Mouse (Mus musculus) liver, embryonic 11.5 days (tissue): ENCODE data around the gene Pitpnm1. TPM values are rescaled to one million over a fixed set of nuclear protein-coding genes. Genes with fewer than 3 reads are reported as not detected.

Source experiments
- ATAC-seq: fragments of 200-750 bp; cut with Nextera tagmentation; replicated peaks from 2 replicates; pipeline ENCODE4 v1.8.0; 2017; ENCODE audit warnings: moderate number of reproducible peaks, mild to moderate bottlenecking, moderate TSS enrichment, moderate library complexity; ENCODE audit not compliant: low FRiP score
- DNase-seq: peaks from one replicate; pipeline ENCODE4 v3.0.0-alpha.2; 2017; ENCODE audit warnings: low spot score
- H3K27ac ChIP-seq: fragments of 300-500 bp; sonication (generic); 2 replicates; pipeline ENCODE4 v1.5.1; 2014; ENCODE audit warnings: mild to moderate bottlenecking, low read depth, low read length, control low read depth
- H3K27me3 ChIP-seq: fragments of 300-500 bp; sonication (generic); replicated peaks from 2 replicates; pipeline ENCODE4 v1.6.1; 2014; ENCODE audit warnings: low read length, mixed read lengths; ENCODE audit not compliant: control insufficient read depth, insufficient read depth
- H3K36me3 ChIP-seq: fragments of 300-500 bp; sonication (generic); 2 replicates; pipeline ENCODE4 v1.6.1; 2014; ENCODE audit warnings: mild to moderate bottlenecking, low read length, moderate library complexity, mixed read lengths; ENCODE audit not compliant: control insufficient read depth, insufficient read depth
- H3K4me1 ChIP-seq: fragments of 300-500 bp; sonication (generic); replicated peaks from 2 replicates; pipeline ENCODE4 v1.6.1; 2014; ENCODE audit warnings: low read length, mixed read lengths; ENCODE audit not compliant: control insufficient read depth, insufficient read depth
- H3K4me2 ChIP-seq: fragments of 300-500 bp; sonication (generic); 2 replicates; pipeline ENCODE4 v1.6.1; 2014; ENCODE audit warnings: mild to moderate bottlenecking, control low read depth, moderate library complexity
- H3K4me3 ChIP-seq: fragments of 300-500 bp; sonication (generic); 2 replicates; pipeline ENCODE4 v1.5.1; 2014; ENCODE audit warnings: low read depth, low read length, control low read depth
- H3K9ac ChIP-seq: fragments of 300-500 bp; sonication (generic); 2 replicates; pipeline ENCODE4 v1.6.1; 2014; ENCODE audit warnings: low read depth, low read length, control low read depth
- H3K9me3 ChIP-seq: fragments of 300-500 bp; sonication (generic); 2 replicates; pipeline ENCODE4 v1.6.1; 2016; ENCODE audit warnings: low read length, inconsistent platforms, mixed read lengths; ENCODE audit not compliant: control insufficient read depth
- WGBS: fragments of 180-500 bp; shearing (Covaris S2); extraction: QIAGEN DNeasy Blood & Tissue Kit; methylation state at CpG from one replicate; pipeline ENCODE4 v1.1.7; 2014; 5-methylcytosine and 5-hydroxymethylcytosine counted together
- polyA plus RNA-seq: library from polyadenylated mRNA; unstranded; fragments of >200 nt; fragmentation: Nextera tagmentation; extraction: Ambion mirVana; gene quantifications from 2 replicates; pipeline ENCODE4 v1.2.1, GENCODE M21; 2014

Gene Pitpnm1
- polyA plus RNA-seq, 1 experiment from 2014 or later: 8.0 TPM

DNA sequence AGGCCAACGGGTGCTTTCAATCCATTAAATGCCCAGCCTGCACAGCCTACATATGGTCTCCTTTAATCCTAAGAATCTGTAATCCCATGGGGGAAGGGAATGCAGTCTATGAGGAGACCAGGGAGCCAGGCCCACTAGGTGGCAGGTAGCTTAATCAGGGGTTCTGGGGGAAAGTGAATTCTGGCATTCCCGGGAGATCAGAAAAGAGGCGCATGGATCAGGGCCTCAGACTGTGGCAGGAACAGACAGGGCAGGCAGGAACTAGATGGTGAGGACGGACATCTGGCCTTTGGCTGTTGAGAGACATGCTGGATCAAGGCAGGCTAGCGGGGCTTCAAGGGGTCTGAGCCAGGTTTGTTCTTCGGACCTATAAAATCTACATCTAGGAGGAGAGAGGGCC, 1.7 kb downstream of the Pitpnm1 start:
- H3K9ac ChIP-seq: no peak overlapping the region
- H3K4me2 ChIP-seq: peak overlapping the region; percentile 92
- ATAC-seq: no peak
- H3K36me3 ChIP-seq: no peaks in the 10 kb centered on the region
- H3K4me1 ChIP-seq: peaks cover 31% of the 10 kb centered on the region
- H3K27me3 ChIP-seq: peaks cover 27% of the 10 kb centered on the region
- no peaks in the 10 kb centered on the region for H3K9me3 ChIP-seq
- H3K4me3 ChIP-seq: no peak overlapping the region; the same call in 1 of the 2 replicates
- no peak overlapping the region for H3K27ac ChIP-seq
- 81% methylated on average over 6 of the region's 6 CpGs for WGBS
- no peak for DNase-seq

DNA sequence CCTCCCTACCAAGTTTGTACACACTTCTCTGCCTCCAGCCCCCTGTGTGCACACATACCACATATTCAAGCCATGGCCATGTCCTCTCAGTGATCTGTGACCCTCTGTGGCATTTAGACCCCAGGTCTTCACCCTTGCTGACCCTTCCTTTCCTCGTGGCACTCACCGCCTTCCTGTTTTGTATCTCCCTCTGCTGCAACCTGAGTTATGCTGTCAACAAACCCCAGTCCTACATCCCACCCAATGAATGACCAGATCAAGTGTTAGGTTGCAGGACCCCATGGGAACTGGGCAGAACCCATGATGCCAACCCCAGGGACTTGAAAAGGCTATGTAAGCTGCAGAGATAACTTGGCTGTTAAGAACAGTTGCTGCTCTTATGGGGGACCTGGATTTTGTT, 2.3 kb downstream of the Pitpnm1 start:
- no peak overlapping the region for H3K27ac ChIP-seq
- no peak overlapping the region for H3K4me2 ChIP-seq
- DNase-seq (no peak), ATAC-seq (no peak)
- H3K9me3 ChIP-seq: no peaks in the 10 kb centered on the region
- WGBS: 66% methylated on average over 2 of the region's 2 CpGs
- H3K27me3 ChIP-seq: peaks cover 27% of the 10 kb centered on the region
- no peak overlapping the region for H3K4me3 ChIP-seq
- H3K9ac ChIP-seq: no peak overlapping the region
- peaks cover 31% of the 10 kb centered on the region for H3K4me1 ChIP-seq
- no peaks in the 10 kb centered on the region for H3K36me3 ChIP-seq

DNA sequence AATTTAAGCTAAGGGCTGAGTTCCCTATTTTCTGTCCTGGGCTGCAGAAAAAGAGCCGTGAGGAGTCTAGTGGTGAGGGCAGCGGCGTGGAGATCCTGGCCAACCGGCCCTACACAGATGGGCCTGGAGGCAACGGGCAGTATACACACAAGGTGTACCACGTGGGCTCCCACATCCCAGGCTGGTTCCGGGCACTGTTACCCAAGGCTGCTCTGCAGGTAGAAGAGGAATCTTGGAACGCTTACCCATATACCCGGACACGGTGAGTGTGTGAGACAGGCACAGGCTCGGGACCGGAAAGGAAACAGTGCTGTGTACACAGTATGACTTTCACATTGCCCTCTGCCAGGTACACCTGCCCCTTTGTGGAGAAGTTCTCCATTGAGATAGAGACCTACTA, 2.8 kb downstream of the Pitpnm1 start:
- Histone ChIP-seq H3K4me1 (peaks cover 30% of the 10 kb centered on the region), H3K27me3 (peaks cover 27% of the 10 kb centered on the region), H3K4me3 (no peak overlapping the region), H3K9me3 (no peaks in the 10 kb centered on the region), H3K27ac (no peak overlapping the region), H3K9ac (no peak overlapping the region), H3K4me2 (no peak overlapping the region), H3K36me3 (no peaks in the 10 kb centered on the region)
- no peak for DNase-seq
- 88% methylated on average over 12 of the region's 12 CpGs for WGBS
- ATAC-seq: no peak

DNA sequence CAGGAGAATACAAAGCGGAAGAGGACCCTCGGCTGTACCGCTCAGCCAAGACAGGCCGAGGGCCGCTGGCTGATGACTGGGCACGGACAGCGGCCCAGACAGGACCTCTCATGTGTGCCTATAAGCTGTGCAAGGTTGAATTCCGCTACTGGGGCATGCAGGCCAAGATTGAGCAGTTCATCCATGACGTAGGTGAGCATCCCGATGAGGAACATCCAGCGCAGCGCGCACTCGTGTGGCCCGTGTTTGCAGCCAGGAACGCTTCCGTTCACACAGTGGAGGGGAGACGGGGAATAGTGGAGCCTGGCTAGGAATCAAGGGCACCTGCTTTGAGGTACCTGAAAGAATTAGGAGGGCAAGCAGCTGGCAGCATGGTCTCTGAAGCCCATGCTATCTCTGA, 3.5 kb downstream of the Pitpnm1 start:
- no peaks in the 10 kb centered on the region for H3K9me3 ChIP-seq
- ATAC-seq: no peak
- H3K27me3 ChIP-seq: peaks cover 27% of the 10 kb centered on the region
- no peak overlapping the region for H3K4me2 ChIP-seq
- H3K36me3 ChIP-seq: no peaks in the 10 kb centered on the region
- H3K4me1 ChIP-seq: peaks cover 23% of the 10 kb centered on the region
- no peak overlapping the region for H3K27ac ChIP-seq
- 90% methylated on average over 18 of the region's 18 CpGs for WGBS
- H3K4me3 ChIP-seq: no peak overlapping the region
- H3K9ac ChIP-seq: no peak overlapping the region
- no peak for DNase-seq

DNA sequence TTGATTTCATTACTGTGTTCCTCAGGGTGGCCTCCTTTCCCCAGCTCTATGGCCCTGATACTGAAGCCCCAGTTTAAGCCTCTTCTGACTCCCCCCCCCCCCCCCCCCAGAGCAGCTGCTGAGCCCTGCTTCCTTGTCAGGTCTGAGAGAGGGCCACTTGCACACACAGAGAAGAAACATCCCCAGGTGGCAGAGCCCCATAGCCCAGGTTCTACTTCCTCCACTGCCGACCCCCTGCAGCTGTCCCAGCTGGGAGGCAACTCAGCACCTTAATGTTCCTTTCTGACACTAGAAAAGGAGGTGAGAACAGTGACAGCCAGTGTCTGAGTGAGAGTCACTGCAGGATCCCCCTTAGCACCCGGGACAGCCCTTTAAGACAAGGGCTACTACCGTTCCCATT, 4.0 kb downstream of the Pitpnm1 start:
- WGBS: 39% methylated on average over 3 of the region's 3 CpGs
- H3K9ac ChIP-seq: no peak overlapping the region
- DNase-seq (no peak), ATAC-seq (no peak)
- no peaks in the 10 kb centered on the region for H3K36me3 ChIP-seq
- H3K27me3 ChIP-seq: peaks cover 27% of the 10 kb centered on the region
- no peak overlapping the region for H3K4me3 ChIP-seq
- H3K4me1 ChIP-seq: peaks cover 18% of the 10 kb centered on the region
- H3K4me2 ChIP-seq: no peak overlapping the region
- H3K9me3 ChIP-seq: no peaks in the 10 kb centered on the region
- H3K27ac ChIP-seq: no peak overlapping the region

DNA sequence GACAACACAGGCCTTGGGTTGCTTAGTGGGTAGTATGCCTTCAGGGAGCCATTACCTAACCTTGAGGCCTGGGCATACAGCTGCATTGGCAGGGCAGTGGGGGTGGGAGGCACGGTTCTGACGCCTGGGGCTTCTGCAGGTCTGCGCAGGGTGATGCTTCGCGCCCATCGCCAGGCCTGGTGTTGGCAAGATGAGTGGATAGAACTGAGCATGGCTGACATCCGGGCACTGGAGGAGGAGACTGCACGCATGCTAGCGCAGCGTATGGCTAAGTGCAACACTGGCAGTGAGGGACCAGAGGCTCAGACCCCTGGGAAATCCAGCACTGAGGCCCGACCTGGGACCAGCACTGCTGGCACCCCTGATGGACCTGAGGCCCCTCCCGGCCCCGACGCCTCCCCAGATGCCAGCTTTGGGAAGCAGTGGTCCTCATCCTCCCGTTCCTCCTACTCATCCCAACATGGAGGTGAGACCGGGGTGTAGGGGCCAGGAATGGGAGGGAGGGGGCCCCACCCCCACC, 4.9 kb downstream of the Pitpnm1 start:
- peaks cover 27% of the 10 kb centered on the region for H3K27me3 ChIP-seq
- H3K9ac ChIP-seq: no peak overlapping the region
- DNase-seq: no peak
- 86% methylated on average over 16 of the region's 16 CpGs for WGBS
- H3K4me1 ChIP-seq: peaks cover 9% of the 10 kb centered on the region
- no peak overlapping the region for H3K4me3 ChIP-seq
- no peak overlapping the region for H3K4me2 ChIP-seq
- H3K27ac ChIP-seq: no peak overlapping the region
- H3K36me3 ChIP-seq: no peaks in the 10 kb centered on the region
- no peak for ATAC-seq
- H3K9me3 ChIP-seq: no peaks in the 10 kb centered on the region

DNA sequence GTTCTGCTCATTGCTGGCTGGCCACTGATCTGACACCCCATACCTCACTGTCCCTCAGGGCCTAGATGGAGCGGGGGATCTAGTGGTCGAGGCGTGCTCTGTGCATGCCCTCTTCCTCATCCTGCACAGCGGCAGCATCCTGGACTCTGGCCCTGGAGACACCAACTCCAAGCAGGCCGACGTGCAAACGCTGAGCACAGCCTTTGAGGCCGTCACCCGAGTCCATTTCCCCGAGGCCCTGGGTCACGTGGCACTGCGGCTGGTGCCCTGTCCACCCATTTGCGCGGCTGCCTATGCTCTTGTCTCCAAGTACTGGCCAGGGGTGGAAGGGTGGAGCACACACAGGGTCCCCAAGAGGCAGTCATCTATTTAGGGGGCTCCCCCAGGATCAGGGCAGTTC, 6.9 kb downstream of the Pitpnm1 start:
- Histone ChIP-seq H3K4me1 (no peaks in the 10 kb centered on the region), H3K9me3 (no peaks in the 10 kb centered on the region), H3K36me3 (no peaks in the 10 kb centered on the region), H3K27me3 (peaks cover 11% of the 10 kb centered on the region), H3K27ac (no peak overlapping the region), H3K4me3 (no peak overlapping the region), H3K4me2 (no peak overlapping the region), H3K9ac (no peak overlapping the region)
- DNase-seq: no peak
- WGBS: 85% methylated on average over 14 of the region's 14 CpGs
- ATAC-seq: no peak

DNA sequence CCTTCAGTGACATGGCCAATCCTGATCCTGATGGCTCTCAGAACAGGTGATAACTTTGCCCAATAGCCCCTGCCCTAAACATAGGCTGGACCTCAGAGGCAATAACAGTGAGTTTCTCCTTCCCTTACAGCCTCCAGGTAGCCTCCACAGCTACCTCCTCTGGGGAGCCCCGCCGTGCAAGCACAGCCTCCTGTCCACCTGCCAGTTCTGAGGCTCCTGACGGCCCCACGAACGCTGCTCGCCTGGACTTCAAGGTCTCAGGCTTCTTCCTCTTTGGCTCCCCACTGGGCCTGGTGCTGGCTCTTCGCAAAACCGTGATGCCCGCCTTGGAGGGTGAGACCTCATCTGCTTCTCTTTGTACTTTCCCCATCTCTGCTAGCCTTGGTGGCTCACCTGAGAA, 8.7 kb downstream of the Pitpnm1 start:
- 0 out of 2 replicates have a peak, but pooled peaks cover 5% of the 10 kb centered on the region for H3K27me3 ChIP-seq
- WGBS: 83% methylated on average over 9 of the region's 9 CpGs
- H3K4me2 ChIP-seq: no peak overlapping the region
- DNase-seq (no peak), ATAC-seq (no peak)
- H3K4me3 ChIP-seq: no peak overlapping the region
- no peak overlapping the region for H3K9ac ChIP-seq
- H3K36me3 ChIP-seq: peaks cover 2% of the 10 kb centered on the region; the same call in 1 of the 2 replicates
- H3K9me3 ChIP-seq: no peaks in the 10 kb centered on the region
- peaks cover 7% of the 10 kb centered on the region for H3K4me1 ChIP-seq
- H3K27ac ChIP-seq: no peak overlapping the region

DNA sequence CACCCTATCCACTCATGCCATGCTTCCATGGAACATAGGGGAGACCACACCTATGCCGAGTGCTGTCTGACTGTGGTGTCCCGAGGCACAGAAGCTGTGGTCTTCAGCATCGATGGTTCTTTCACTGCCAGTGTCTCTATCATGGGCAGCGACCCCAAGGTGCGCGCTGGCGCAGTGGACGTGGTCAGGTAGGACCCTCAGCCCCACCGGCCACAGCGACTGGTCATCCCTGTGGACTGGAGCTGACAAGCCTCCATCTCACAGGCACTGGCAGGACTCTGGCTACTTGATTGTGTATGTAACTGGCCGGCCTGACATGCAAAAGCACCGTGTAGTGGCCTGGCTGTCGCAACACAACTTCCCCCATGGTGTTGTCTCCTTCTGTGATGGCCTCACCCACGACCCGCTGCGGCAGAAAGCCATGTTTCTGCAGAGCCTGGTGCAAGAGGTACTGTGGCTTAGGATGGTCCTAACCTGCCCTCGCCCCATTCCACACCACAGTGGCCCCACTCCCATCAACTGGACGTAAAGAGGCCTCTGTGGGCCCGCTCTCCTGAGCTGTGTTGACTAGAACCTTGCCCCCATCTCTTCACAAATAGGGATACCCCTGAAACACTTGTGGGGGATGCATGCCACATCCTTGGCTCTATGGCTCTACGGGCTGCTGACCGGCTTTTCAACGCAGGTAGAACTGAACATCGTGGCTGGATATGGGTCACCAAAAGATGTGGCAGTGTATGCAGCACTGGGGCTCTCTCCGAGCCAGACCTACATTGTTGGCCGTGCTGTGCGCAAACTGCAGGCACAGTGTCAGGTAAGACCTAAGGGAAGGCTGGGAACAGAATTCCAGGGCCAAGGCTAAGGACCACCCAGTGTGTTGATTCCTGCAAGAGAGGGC, 12.5 kb downstream of the Pitpnm1 start:
- peaks cover 23% of the 10 kb centered on the region for H3K36me3 ChIP-seq
- H3K4me2 ChIP-seq: no peak overlapping the region
- H3K9me3 ChIP-seq: no peaks in the 10 kb centered on the region
- H3K4me1 ChIP-seq: peaks cover 17% of the 10 kb centered on the region
- H3K27me3 ChIP-seq: no peaks in the 10 kb centered on the region
- H3K27ac ChIP-seq: no peak overlapping the region
- 90% methylated on average over 26 of the region's 26 CpGs for WGBS
- H3K4me3 ChIP-seq: no peak overlapping the region
- H3K9ac ChIP-seq: no peak overlapping the region
- ATAC-seq (no peak), DNase-seq (no peak)
